Mouse (Mus musculus): ENCODE data around the gene Robo1.

DNA sequence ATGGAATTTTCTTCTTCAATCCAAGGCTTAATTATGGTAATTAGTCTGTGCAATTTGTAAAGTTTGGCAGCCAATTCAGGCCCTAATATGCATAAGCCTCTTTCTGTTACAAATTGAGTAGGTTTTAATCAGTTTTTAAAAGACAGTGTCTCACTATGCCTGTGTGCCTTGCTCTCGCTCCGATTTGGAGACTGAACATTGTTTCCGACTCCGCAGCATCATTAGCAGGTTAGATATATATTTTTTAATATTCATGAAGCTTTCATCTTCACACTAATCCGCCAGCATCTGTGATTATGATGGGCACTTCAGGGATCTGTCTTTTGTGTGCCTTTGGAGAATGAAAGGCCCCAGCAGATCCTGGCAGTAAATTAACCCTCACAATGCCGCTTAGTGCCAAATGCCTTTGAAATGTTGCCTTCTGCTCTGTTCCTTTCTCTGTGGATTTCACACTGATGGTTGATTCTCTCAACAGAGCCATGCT lies 202.7 kb downstream of the Robo1 start:
- TF ChIP-seq TAL1 (conservative IDR thresholded peaks at IDR 0.05; ENCODE audit: low read depth, low read length) (no peak), GATA1 (IDR thresholded peaks at IDR 0.05; ENCODE audit: borderline replicate concordance, low read length) (no peak)
